Mouse (Mus musculus): ENCODE results near the gene Gpc6.

The Gpc6 gene

DNA sequence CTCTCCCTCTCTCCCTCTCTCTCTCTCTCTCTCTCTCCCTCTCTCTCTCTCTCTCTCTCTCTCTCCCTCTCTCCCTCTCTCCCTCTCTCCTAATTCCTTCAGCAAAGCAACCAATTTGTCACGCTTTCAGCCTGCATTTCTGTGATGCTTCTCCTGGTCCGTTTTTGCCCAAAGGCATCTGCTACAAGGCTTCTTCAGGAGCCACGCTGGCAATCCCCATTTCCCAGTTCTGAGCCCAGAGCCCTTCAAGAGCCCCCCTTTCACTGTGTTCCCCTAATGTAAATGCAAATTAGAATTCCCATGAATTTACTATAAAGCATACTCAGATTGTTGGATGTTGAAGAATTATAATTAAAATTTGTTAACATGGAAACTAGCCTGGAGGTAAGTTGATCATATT is 686.0 kb downstream of the Gpc6 start:
- DNase-seq (ENCODE audit: low read depth, low spot score) = no peak

DNA sequence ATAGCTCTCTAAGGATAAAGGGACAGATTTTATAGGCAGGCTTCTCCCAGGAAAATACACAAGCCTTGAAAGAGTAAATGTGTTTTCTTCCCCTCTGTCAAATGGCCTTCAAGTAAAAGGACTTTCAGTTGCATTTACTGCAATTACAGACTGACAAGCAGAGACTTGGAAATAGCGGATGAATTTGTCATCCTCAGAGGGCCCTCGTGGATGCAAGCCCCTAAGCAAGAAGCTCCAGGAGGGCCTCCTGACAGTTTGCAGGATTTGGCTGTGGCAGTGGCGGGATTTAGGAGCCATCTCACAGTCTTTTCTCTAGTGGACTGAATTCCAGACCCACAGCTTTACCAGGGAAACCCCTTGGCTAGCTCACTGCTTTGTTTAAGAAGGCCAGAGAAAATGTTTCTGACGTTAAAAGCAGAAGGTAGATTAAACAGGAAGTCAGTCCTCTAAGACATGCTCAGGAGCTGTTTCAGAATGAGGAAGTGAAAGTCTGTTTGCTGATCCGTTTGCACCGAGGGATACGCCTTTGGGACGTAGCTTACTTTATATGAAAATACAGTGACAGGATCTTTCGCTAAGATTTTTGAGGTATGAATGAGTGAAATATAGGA is 700.1 kb downstream of the Gpc6 start:
- DNase-seq (ENCODE audit: low read depth, low spot score) = no peak

GRCm38 (mm10) chr14:117634238-117634940 is 709.3 kb downstream of the Gpc6 start:
- DNase-seq (ENCODE audit: low read depth, low spot score) = no peak

- no peak for DNase-seq (ENCODE audit: low read depth, low spot score)
Measured at GRCm38 (mm10) chr14:117641853-117642252, 716.7 kb downstream of the Gpc6 start.

- DNase-seq (ENCODE audit: low read depth, low spot score) = peak; percentile 12
Measured at GRCm38 (mm10) chr14:117643069-117643468, 718.0 kb downstream of the Gpc6 start.

DNA sequence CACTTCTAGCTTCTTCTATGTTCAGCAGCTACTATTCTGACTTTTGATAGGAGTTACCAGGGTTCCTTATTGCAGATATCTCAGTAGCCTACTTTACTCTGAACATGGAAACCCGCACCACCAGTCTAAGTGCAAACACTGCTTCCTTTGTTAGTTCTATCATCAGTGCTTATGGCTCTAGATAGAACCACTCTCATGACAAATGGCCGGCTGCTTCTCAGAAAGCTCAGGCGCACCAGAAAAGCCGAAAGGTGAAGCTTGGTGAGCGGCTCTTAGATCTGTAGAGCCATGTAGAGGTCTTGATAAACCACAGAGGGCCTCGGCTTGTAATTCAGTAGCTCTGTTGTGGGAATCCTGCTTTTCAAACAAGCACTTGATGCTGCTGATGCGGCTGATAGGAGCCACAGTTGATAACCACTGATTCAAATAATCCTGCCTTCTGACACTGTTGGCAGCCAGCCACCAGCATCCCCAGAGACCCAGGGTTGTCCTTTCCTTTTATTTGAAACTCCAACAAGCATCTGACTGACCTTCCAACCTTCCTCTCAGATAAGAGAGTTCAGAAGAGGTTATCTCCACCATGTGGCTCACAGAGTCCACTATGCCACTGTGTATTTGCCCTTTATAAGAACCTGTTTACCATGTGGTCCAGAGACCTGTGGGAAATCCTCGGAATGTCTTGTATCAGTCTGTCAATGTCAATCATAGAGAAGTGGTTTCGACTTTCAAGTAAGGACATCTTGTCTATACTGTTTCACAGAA is 723.3 kb downstream of the Gpc6 start:
- DNase-seq (ENCODE audit: low read depth, low spot score) = no peak

GRCm38 (mm10) chr14:117650141-117650540 is 725.0 kb downstream of the Gpc6 start:
- DNase-seq (ENCODE audit: low read depth, low spot score) = no peak

DNA sequence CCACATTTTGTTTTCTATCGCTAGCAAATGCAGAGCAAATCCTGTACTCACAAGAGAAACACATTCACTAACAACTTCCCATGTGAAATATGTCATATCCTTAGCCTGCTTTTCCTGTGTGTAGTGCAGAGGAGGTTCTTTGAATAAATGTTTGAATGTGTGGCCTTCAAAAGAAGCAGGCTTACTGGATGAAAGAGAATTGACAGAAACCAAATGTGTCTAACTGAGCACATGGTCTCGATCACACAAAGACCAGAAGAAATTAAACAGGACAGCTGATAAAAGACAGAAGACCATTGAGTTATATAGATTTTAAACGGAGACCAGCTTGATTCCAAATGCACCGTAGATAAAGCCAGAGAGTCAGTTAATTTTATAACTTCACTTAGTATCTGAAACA is 726.2 kb downstream of the Gpc6 start:
- no peak for DNase-seq (ENCODE audit: low read depth, low spot score)

DNA sequence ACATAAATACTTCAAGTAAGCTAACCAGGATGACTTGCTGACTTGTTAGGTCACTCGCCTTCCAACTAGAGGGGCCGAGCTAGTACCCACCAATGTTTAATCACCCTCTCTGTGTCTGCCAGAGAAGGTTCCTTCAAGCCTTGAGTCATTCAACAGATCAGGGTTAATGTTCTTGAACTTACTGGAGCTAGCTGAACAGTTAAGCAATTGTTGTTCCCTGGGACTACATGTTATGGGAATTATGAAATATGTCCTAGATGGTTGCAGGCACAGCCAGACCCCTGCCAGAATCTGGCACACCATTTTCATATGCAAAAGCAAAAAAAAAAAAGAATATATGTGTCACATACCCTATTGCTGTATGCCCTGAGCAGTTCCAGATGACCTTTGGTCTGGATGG is 726.8 kb downstream of the Gpc6 start:
- DNase-seq (ENCODE audit: low read depth, low spot score) = no peak

DNA sequence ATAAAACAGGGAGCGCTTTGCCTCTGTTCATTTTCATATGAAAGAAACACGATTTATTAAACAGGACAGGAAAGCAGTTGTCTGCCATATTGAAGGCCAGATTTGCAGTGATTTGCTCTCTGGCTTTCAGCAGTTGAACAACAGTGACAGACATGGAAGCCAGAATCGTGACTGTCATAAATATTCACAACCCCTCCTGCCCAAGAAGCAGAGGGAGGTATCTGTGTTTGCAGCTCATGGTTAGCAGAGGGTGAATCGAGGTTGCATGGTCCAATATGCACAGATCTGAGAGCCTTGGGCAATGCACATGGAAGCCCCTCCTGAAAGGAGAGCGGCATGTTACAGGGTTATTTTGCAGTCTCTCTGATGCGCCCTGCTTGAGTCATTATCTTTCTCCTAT is 730.3 kb downstream of the Gpc6 start:
- DNase-seq (ENCODE audit: low read depth, low spot score) = no peak

DNA sequence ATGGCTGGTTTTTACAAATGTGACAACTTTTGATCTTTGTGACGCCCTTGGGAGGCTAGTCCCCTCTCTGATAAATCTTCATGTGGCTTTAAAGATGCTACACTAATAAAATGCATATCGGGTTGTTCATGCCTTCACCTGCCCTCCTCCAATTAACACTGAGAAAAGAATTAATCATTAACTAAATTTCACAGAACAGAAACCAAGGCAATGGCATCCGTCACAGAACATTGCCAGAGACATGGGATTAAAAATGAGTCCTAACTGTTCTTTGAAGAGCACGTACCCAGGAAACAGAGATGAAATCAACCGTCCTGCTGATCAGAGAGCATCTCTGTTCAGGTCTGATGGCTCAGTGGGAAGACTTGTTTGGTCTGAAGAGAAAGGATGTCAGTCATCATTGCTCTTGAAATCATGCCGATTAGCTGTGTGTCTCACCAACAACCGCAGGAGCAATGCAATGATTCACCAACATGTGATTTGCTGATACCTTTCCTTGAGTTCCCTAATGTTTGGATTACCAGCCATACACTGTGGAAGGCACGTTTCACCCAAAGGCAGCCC is 734.2 kb downstream of the Gpc6 start:
- DNase-seq (ENCODE audit: low read depth, low spot score) = no peak

GRCm38 (mm10) chr14:117662261-117662660 is 737.1 kb downstream of the Gpc6 start:
- DNase-seq (ENCODE audit: low read depth, low spot score) = no peak

DNA sequence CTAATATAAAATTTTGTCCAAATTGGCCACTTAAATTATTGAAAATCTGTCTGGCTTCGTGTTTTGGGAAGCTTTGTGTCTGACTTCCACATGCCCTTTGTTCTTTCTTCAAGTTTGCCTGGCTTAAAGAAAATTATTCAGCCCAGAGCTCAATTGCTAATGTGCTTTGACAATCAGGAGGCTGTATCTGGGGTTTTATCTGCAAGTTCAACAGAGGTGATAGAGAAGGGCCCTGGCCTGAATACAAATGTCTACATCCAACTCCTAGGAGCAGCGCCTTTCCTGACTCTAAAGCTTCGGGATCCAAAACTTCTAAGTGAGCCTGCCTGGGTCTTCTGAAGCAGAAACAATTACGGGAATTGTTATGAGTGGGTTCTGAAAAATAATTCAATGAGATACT is 739.7 kb downstream of the Gpc6 start:
- DNase-seq (ENCODE audit: low read depth, low spot score) = no peak

DNA sequence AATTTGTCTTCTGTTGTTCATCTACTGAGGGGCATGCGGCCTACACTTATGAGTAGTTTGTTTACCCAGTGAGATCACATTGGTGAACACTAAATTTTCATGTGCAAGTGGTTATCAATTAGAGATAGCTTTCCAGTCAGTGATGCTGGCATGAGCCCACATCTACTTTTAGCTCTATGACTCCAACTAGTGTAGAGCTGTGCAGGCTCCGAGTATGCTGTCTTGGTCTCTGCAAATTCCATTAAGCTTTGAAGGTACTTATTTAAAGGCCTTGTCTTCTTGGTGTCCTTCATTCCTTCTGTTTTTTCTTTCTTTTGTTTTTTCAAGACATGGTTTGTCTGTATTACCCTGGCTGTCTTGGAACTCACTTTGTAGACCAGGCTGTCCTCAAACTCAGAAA is 741.0 kb downstream of the Gpc6 start:
- no peak for DNase-seq (ENCODE audit: low read depth, low spot score)

DNA sequence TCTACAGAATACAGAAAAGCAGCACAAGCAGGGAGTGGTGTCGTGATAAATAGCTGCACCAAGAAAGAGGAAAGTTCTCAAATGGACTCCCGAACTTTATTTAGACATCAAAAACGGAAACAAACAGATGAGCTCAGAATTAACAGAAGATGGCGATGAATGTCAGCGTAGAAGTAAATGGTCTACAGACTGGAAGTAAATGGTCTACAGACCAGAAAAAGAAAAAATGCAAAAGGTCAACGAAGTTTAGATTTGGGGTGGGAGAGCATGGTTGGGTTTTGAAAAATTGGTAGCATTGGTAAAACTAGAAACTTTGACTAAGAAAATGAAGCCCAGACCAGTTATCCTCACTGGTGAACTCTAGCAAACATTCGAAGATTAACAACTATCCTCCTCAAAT is 748.4 kb downstream of the Gpc6 start:
- no peak for DNase-seq (ENCODE audit: low read depth, low spot score)

GRCm38 (mm10) chr14:117674482-117674881 is 749.4 kb downstream of the Gpc6 start:
- no peak for DNase-seq (ENCODE audit: low read depth, low spot score)

DNA sequence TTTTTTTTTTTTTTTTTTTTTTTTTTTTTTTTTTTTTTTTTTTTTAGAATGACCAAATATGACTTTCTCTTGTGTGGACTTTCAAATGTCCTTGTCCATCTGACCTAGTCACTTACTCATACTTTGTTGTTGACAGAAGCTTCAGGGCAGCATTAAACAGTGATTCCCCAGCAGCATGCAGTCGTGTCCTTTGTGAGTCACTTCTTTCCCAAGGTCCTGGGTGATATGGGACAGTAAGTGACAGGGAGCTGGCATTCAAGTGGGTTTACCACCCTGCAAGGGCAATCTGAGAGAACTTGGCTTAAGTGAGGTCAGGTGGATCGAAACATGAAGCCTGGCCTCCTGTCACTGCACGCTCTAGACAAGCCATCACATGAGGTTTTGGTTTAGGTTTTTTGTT is 754.8 kb downstream of the Gpc6 start:
- no peak for DNase-seq (ENCODE audit: low read depth, low spot score)

- no peak for DNase-seq (ENCODE audit: low read depth, low spot score)
Measured at GRCm38 (mm10) chr14:117681321-117681921, 756.3 kb downstream of the Gpc6 start.

GRCm38 (mm10) chr14:117683149-117683548 is 758.0 kb downstream of the Gpc6 start:
- DNase-seq (ENCODE audit: low read depth, low spot score) = no peak

GRCm38 (mm10) chr14:117689848-117690247 is 764.7 kb downstream of the Gpc6 start:
- no peak for DNase-seq (ENCODE audit: low read depth, low spot score)

DNA sequence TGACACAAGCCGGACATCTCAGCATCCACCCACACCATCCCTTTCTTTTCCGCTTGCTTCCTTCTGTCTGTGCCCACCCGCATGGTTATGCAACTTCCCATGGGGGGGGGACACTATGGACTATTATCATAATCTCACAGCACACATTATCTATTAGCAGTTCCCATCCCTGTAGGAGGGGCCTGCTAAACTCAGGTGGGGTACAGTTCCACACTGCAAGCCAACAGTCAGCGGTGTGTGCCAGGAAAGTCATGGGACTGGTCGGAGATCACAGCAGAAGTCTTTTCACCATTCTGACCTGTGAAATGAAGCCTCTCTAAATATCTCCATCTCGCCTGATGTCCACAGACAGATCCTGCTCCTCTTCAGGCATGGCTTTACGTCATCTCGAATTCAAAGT is 770.5 kb downstream of the Gpc6 start:
- no peak for DNase-seq (ENCODE audit: low read depth, low spot score)

DNA sequence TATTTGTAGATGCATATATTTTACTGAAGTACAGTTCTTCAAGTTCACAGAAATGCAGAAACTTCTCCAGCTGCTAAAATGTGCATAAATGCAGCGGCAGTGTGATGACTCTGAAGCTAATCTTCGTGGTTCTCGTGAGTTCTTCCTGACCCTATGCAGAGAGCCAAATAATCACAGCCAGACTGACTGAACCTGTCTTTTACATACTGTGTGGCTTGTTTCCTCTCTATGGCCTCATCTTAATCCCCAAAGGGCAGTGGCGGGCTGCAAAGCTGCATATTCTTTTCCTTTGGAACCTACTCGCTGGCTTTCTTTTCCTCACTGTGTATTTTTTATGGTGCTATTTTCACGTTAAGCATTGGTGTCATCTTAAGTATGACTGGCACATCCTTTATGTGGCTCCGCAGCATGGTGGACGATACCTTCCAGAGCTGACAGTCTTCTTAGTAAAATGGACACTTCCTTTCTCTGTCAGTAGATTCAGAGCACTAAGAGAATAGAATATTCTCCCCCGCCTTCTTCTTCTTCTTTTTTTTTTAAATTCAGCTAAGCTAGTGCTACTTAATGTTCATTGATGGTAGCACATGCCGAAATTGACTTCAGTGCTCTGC is 775.7 kb downstream of the Gpc6 start:
- no peak for DNase-seq (ENCODE audit: low read depth, low spot score)

Measured in R1 (cell line).